Mouse (Mus musculus) frontal cortex, postnatal 36 days (tissue): ENCODE measurements around the gene Zfp493.
"Not testable (repeated sequence)": the region's sequence is repeated elsewhere in the genome, so short reads cannot be mapped to it uniquely, and the experiment has no call there.

ENCODE experiments used
- DNase-seq, 2 experiments: peaks; one replicate each; pipeline ENCODE4 v3.0.0; 2022; ENCODE audit warnings: low spot score in 2 of 2

Zfp493 gene

GRCm38 (mm10) chr13:67779265-67780221 lies at the start of gene Zfp493:
Gene Zfp493, plus strand, starts transcription at chr13:67779693.
- DNase-seq = peak; percentile 58 to 84

GRCm38 (mm10) chr13:67734391-67734790 lies 45.1 kb upstream of the Zfp493 start:
- not testable (repeated sequence) for DNase-seq

- no peak for DNase-seq
These were observed 36.6 kb upstream of the Zfp493 start for GRCm38 (mm10) chr13:67742941-67743340.

GRCm38 (mm10) chr13:67743896-67744295 lies 35.6 kb upstream of the Zfp493 start:
- no peak for DNase-seq

- DNase-seq = peak; percentile 54 to 63
These were observed 24.9 kb upstream of the Zfp493 start, which contains the start of gene Zfp85 for GRCm38 (mm10) chr13:67754333-67755306. Gene Zfp85, minus strand, starts transcription at chr13:67755228.

- no peak for DNase-seq
These were observed 23.7 kb upstream of the Zfp493 start for GRCm38 (mm10) chr13:67755761-67756160.

- no peak for DNase-seq
These were observed 19.5 kb upstream of the Zfp493 start for GRCm38 (mm10) chr13:67759966-67760365.

GRCm38 (mm10) chr13:67763031-67763768 lies 16.3 kb upstream of the Zfp493 start:
- DNase-seq = no peak

GRCm38 (mm10) chr13:67791921-67792455 lies 12.5 kb downstream of the Zfp493 start:
- no peak for DNase-seq

- DNase-seq = no peak
These were observed 19.1 kb downstream of the Zfp493 start for GRCm38 (mm10) chr13:67798618-67799017.

GRCm38 (mm10) chr13:67799151-67799550 lies 19.7 kb downstream of the Zfp493 start:
- DNase-seq = not testable (repeated sequence)

- DNase-seq = no peak
These were observed 32.2 kb downstream of the Zfp493 start for GRCm38 (mm10) chr13:67811651-67812210.

- DNase-seq = no peak
These were observed 33.6 kb downstream of the Zfp493 start for GRCm38 (mm10) chr13:67812961-67813709.

- peak; percentile 77 to 78 for DNase-seq
These were observed 34.5 kb downstream of the Zfp493 start, which contains the start of gene Zfp273 for GRCm38 (mm10) chr13:67813710-67814660. Gene Zfp273, plus strand, starts transcription at chr13:67813740.

GRCm38 (mm10) chr13:67818636-67819035 lies 39.1 kb downstream of the Zfp493 start:
- DNase-seq = no peak

GRCm38 (mm10) chr13:67830911-67831336 lies 51.4 kb downstream of the Zfp493 start, which contains the start of gene Gm10037:
Gene Gm10037, plus strand, starts transcription at chr13:67831106.
- peak; percentile 73 to 84 for DNase-seq

GRCm38 (mm10) chr13:67833137-67833536 lies 53.6 kb downstream of the Zfp493 start:
- DNase-seq = not testable (repeated sequence)
